Mouse (Mus musculus) liver, embryonic 14.5 days (tissue): ENCODE data around the gene Acr. TPM values are rescaled to one million over a fixed set of nuclear protein-coding genes. Genes with fewer than 3 reads are reported as not detected.

ENCODE experiments used
- ATAC-seq: fragments of 200-750 bp; cut with Nextera tagmentation; 2 replicates; pipeline ENCODE4 v1.8.0; 2017; ENCODE audit warnings: moderate number of reproducible peaks, mild to moderate bottlenecking, moderate library complexity; ENCODE audit not compliant: insufficient read depth
- DNase-seq, 3 experiments: peaks; one replicate each; pipeline ENCODE4 v3.0.0-alpha.2; 2012 to 2013; ENCODE audit warnings: low read depth in 3 of 3, low spot score in 3 of 3
- H3K27ac ChIP-seq: fragments of 300-500 bp; sonication (generic); 2 replicates; pipeline ENCODE4 v1.5.1; 2014; ENCODE audit warnings: moderate library complexity, mild to moderate bottlenecking, control low read depth, inconsistent platforms
- H3K27me3 ChIP-seq: fragments of 300-500 bp; sonication (generic); 2 replicates; pipeline ENCODE4 v1.6.1; 2014; ENCODE audit warnings: mild to moderate bottlenecking, low read length, moderate library complexity; ENCODE audit not compliant: control insufficient read depth, insufficient read depth
- H3K36me3 ChIP-seq: fragments of 300-500 bp; sonication (generic); replicated peaks from 2 replicates; pipeline ENCODE4 v1.6.1; 2014; ENCODE audit warnings: low read depth; ENCODE audit not compliant: control insufficient read depth, insufficient read depth
- H3K4me1 ChIP-seq, 2 experiments: fragments of 200-500 bp in 1 of 2; fragments of 300-500 bp in 1 of 2; sonication (generic) in 1 of 2; replicated peaks; 2 replicates each; pipeline ENCODE4 v1.6.1; 2012 to 2014; ENCODE audit warnings: antibody characterized with exemption in 1 of 2, inconsistent platforms in 1 of 2, low read length in 1 of 2; ENCODE audit not compliant: control insufficient read depth in 2 of 2, insufficient read depth in 2 of 2
- H3K4me2 ChIP-seq: fragments of 300-500 bp; sonication (generic); 2 replicates; pipeline ENCODE4 v1.6.1; 2014; ENCODE audit warnings: low read depth, mild to moderate bottlenecking, control low read depth, moderate library complexity
- H3K4me3 ChIP-seq, 2 experiments: fragments of 200-500 bp in 1 of 2; fragments of 300-500 bp in 1 of 2; sonication (generic) in 1 of 2; 2 replicates each; pipeline ENCODE4 v1.5.1; 2012 to 2014; ENCODE audit warnings: low read depth in 2 of 2, low read length in 2 of 2, mild to moderate bottlenecking in 2 of 2, control low read depth in 1 of 2, inconsistent platforms in 1 of 2, moderate library complexity in 1 of 2; ENCODE audit not compliant: insufficient read depth in 1 of 2
- H3K9ac ChIP-seq: fragments of 300-500 bp; sonication (generic); replicated peaks from 2 replicates; pipeline ENCODE4 v1.6.1; 2014; ENCODE audit warnings: mild to moderate bottlenecking, control low read depth, moderate library complexity
- H3K9me3 ChIP-seq: fragments of 300-500 bp; sonication (generic); 2 replicates; pipeline ENCODE4 v1.6.1; 2016; ENCODE audit warnings: low read length, mixed read lengths; ENCODE audit not compliant: control insufficient read depth
- CTCF ChIP-seq: IDR thresholded peaks from 2 replicates; pipeline ENCODE4 v1.5.1; 2016; ENCODE audit warnings: antibody characterized with exemption, low read depth, control low read depth
- EP300 ChIP-seq: IDR thresholded peaks from 2 replicates; pipeline ENCODE4 v1.6.1; 2016; ENCODE audit warnings: antibody characterized with exemption, low read depth
- WGBS: fragments of 180-500 bp; shearing (Covaris S2); extraction: QIAGEN DNeasy Blood & Tissue Kit; methylation state at CpG from one replicate; pipeline ENCODE4 v1.1.7; 2014; ENCODE audit not compliant: insufficient replicate concordance; 5-methylcytosine and 5-hydroxymethylcytosine counted together
- polyA plus RNA-seq, 2 experiments: library from polyadenylated mRNA; depleted of rRNA in 1 of 2; stranded (reverse) in 1 of 2; unstranded in 1 of 2; fragments of >200 nt; fragmentation: Nextera tagmentation in 1 of 2; extraction: Ambion mirVana in 1 of 2; gene quantifications; 2 replicates each; pipeline versions ENCODE4 v1.2.1 to v1.2.3; 2012 to 2014

Gene Acr
- polyA plus RNA-seq, 2 experiments: 0.04 TPM; not detected in 1

- H3K27ac ChIP-seq: no peak overlapping the region
- no peak for DNase-seq
- 82% methylated on average over 8 of the region's 8 CpGs for WGBS
- no peaks in the 10 kb centered on the region for H3K9me3 ChIP-seq
- TF ChIP-seq EP300: no peak
- TF ChIP-seq CTCF: no peak
- no peaks in the 10 kb centered on the region for H3K4me1 ChIP-seq
- no peak overlapping the region for H3K4me2 ChIP-seq
- H3K36me3 ChIP-seq: no peaks in the 10 kb centered on the region
- peaks cover 4% of the 10 kb centered on the region; the same call in 1 of the 2 replicates for H3K27me3 ChIP-seq
- no peak for ATAC-seq
- no peak overlapping the region for H3K4me3 ChIP-seq
- no peak overlapping the region for H3K9ac ChIP-seq
Observed at GRCm38 (mm10) chr15:89524611-89525415, 43.3 kb upstream of the Acr start.

GRCm38 (mm10) chr15:89525464-89525863 lies 42.7 kb upstream of the Acr start:
- ATAC-seq (no peak), DNase-seq (no peak)
- Histone ChIP-seq H3K36me3 (no peaks in the 10 kb centered on the region), H3K9ac (no peak overlapping the region), H3K4me1 (no peaks in the 10 kb centered on the region), H3K4me2 (no peak overlapping the region), H3K27me3 (peaks cover 4% of the 10 kb centered on the region; the same call in 1 of the 2 replicates), H3K27ac (no peak overlapping the region), H3K9me3 (no peaks in the 10 kb centered on the region), H3K4me3 (no peak overlapping the region)
- TF ChIP-seq EP300: no peak
- TF ChIP-seq CTCF: no peak
- 85% methylated on average over 8 of the region's 8 CpGs for WGBS

GRCm38 (mm10) chr15:89525896-89526295 lies 42.2 kb upstream of the Acr start:
- no peaks in the 10 kb centered on the region for H3K9me3 ChIP-seq
- DNase-seq: no peak
- no peak overlapping the region for H3K4me2 ChIP-seq
- H3K27ac ChIP-seq: no peak overlapping the region
- no peaks in the 10 kb centered on the region for H3K36me3 ChIP-seq
- no peak for ATAC-seq
- H3K4me1 ChIP-seq: no peaks in the 10 kb centered on the region
- peaks cover 4% of the 10 kb centered on the region; the same call in 1 of the 2 replicates for H3K27me3 ChIP-seq
- TF ChIP-seq CTCF (no peak), EP300 (no peak)
- no peak overlapping the region for H3K9ac ChIP-seq
- WGBS: 46% methylated on average over 7 of the region's 7 CpGs
- no peak overlapping the region for H3K4me3 ChIP-seq

- 78% methylated on average over 19 of the region's 19 CpGs for WGBS
- TF ChIP-seq CTCF (no peak), EP300 (no peak)
- H3K4me1 ChIP-seq: no peaks in the 10 kb centered on the region
- no peak overlapping the region for H3K4me3 ChIP-seq
- H3K9me3 ChIP-seq: no peaks in the 10 kb centered on the region
- no peak overlapping the region for H3K4me2 ChIP-seq
- no peak for DNase-seq
- no peak overlapping the region for H3K27ac ChIP-seq
- peaks cover 4% of the 10 kb centered on the region; the same call in 1 of the 2 replicates for H3K27me3 ChIP-seq
- H3K9ac ChIP-seq: no peak overlapping the region
- no peak for ATAC-seq
- no peaks in the 10 kb centered on the region for H3K36me3 ChIP-seq
Observed at GRCm38 (mm10) chr15:89526776-89527325, 41.3 kb upstream of the Acr start.

- ATAC-seq (no peak), DNase-seq (no peak)
- no peak for TF ChIP-seq EP300
- no peak for TF ChIP-seq CTCF
- WGBS: 62% methylated on average over 7 of the region's 7 CpGs
- Histone ChIP-seq H3K36me3 (no peaks in the 10 kb centered on the region), H3K4me1 (no peaks in the 10 kb centered on the region), H3K9ac (no peak overlapping the region), H3K4me3 (no peak overlapping the region), H3K27ac (no peak overlapping the region), H3K9me3 (no peaks in the 10 kb centered on the region), H3K4me2 (no peak overlapping the region), H3K27me3 (peaks cover 4% of the 10 kb centered on the region; the same call in 1 of the 2 replicates)
Observed at GRCm38 (mm10) chr15:89527466-89527865, 40.7 kb upstream of the Acr start.
